Mouse (Mus musculus): ENCODE measurements around the gene Mrpl51. TPM values are rescaled to one million over a fixed set of nuclear protein-coding genes. Genes with fewer than 3 reads are reported as not detected.
A peak's percentile ranks its signal among the peaks of the same experiment; 100 is the strongest.

Gene Mrpl51
- polyA plus RNA-seq, 1 experiment = 132 TPM

- no peak overlapping the region for H3K4me2 ChIP-seq (ENCODE audit: low read depth)
- no peak overlapping the region for H3ac ChIP-seq (ENCODE audit: control insufficient read depth, insufficient read length)
- H3K4me3 ChIP-seq = no peak overlapping the region
- H3K36me3 ChIP-seq (ENCODE audit: control insufficient read depth, insufficient read depth) = peaks cover 3% of the 10 kb centered on the region
- TF ChIP-seq POLR2A (IDR thresholded peaks at IDR 0.05; ENCODE audit: insufficient read length, low read depth) (no peak), E2F4 (IDR thresholded peaks at IDR 0.05; ENCODE audit: insufficient read depth) (no peak), TCF3 (IDR thresholded peaks at IDR 0.05; ENCODE audit: insufficient read length, low read depth) (no peak), MYOG (IDR thresholded peaks at IDR 0.05; ENCODE audit: control insufficient read depth in 1 of 3, insufficient read depth in 1 of 3, insufficient read length in 2 of 3, low read depth in 2 of 3) (no peak), REST (IDR thresholded peaks at IDR 0.05; ENCODE audit: insufficient read depth, insufficient read length) (no peak), USF1 (IDR thresholded peaks at IDR 0.05; ENCODE audit: low read depth) (no peak), TCF12 (IDR thresholded peaks at IDR 0.05; ENCODE audit: insufficient read depth, poor library complexity, severe bottlenecking) (no peak), MAX (IDR thresholded peaks at IDR 0.05; ENCODE audit: low read depth) (no peak), MYOD1 (IDR thresholded peaks at IDR 0.05; ENCODE audit: control insufficient read depth in 1 of 3, insufficient read length in 2 of 3, low read depth in 2 of 3) (no peak), POLR2AphosphoS2 (IDR thresholded peaks at IDR 0.05; ENCODE audit: insufficient read length, low read depth) (no peak), CEBPB (IDR thresholded peaks at IDR 0.05; ENCODE audit: insufficient read depth, poor library complexity, severe bottlenecking) (no peak)
- H3K79me2 ChIP-seq (ENCODE audit: control insufficient read depth, insufficient read depth) = no peaks in the 10 kb centered on the region
- H3K27me3 ChIP-seq (ENCODE audit: control insufficient read depth, insufficient read depth, insufficient read length) = no peaks in the 10 kb centered on the region
These were observed 31.0 kb downstream of the Mrpl51 start for GRCm38 (mm10) chr6:125222577-125222976.

DNA sequence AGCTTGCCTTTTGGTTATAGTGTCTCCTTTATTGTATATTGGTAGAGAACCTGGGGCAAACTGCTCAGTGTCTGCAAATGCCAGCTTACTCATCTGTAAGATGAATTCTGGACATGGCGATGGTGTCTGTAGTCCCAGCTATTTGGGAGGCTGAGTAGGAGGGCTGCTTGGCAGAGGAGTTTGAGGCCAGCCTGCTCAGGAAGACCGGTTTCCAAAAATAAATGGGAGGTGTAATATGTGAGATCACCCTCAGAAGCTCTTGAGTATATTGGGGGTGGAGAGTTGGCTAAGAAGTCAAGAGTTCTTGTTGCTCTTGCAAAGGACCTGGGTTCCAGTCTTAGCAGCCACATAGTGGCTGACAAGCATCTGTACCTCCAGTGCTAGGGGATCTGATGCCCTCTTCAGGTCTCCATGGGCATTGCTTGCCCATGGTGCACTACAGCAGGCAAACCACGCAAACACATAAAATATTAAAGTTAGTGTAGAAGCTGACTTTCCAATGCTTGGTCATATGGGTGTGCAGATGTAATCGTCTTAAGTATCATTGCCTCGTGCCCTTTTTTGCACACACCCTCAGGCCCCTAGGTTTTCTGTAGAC is 34.0 kb downstream of the Mrpl51 start:
- Histone ChIP-seq H3ac (ENCODE audit: control insufficient read depth, insufficient read length) (no peak overlapping the region), H3K36me3 (ENCODE audit: control insufficient read depth, insufficient read depth) (peaks cover 3% of the 10 kb centered on the region), H3K27me3 (ENCODE audit: control insufficient read depth, insufficient read depth, insufficient read length) (no peaks in the 10 kb centered on the region), H3K4me2 (ENCODE audit: low read depth) (no peak overlapping the region), H3K4me3 (no peak overlapping the region), H3K79me2 (ENCODE audit: control insufficient read depth, insufficient read depth) (no peaks in the 10 kb centered on the region)
- TF ChIP-seq TCF12 (IDR thresholded peaks at IDR 0.05; ENCODE audit: insufficient read depth, poor library complexity, severe bottlenecking) (no peak), SRF (IDR thresholded peaks at IDR 0.05; ENCODE audit: control insufficient read depth, insufficient read length, low read depth) (no peak), MAX (IDR thresholded peaks at IDR 0.05; ENCODE audit: low read depth) (no peak), E2F4 (IDR thresholded peaks at IDR 0.05; ENCODE audit: insufficient read depth) (no peak), POLR2AphosphoS2 (IDR thresholded peaks at IDR 0.05; ENCODE audit: insufficient read length, low read depth) (no peak), POLR2A (IDR thresholded peaks at IDR 0.05; ENCODE audit: insufficient read length, low read depth) (no peak), REST (IDR thresholded peaks at IDR 0.05; ENCODE audit: insufficient read depth, insufficient read length) (no peak), MYOD1 (IDR thresholded peaks at IDR 0.05; ENCODE audit: control insufficient read depth in 1 of 3, insufficient read length in 2 of 3, low read depth in 2 of 3) (no peak), MYOG (IDR thresholded peaks at IDR 0.05; ENCODE audit: control insufficient read depth in 1 of 3, insufficient read depth in 1 of 3, insufficient read length in 2 of 3, low read depth in 2 of 3) (no peak), CEBPB (IDR thresholded peaks at IDR 0.05; ENCODE audit: insufficient read depth, poor library complexity, severe bottlenecking) (no peak), USF1 (IDR thresholded peaks at IDR 0.05; ENCODE audit: low read depth) (no peak)

- H3ac ChIP-seq (ENCODE audit: control insufficient read depth, insufficient read length) = peak overlapping the region; percentile 29
- TF ChIP-seq SRF (IDR thresholded peaks at IDR 0.05; ENCODE audit: control insufficient read depth, insufficient read length, low read depth) (no peak), TCF3 (IDR thresholded peaks at IDR 0.05; ENCODE audit: insufficient read length, low read depth) (no peak), MAX (IDR thresholded peaks at IDR 0.05; ENCODE audit: low read depth) (no peak), POLR2AphosphoS2 (IDR thresholded peaks at IDR 0.05; ENCODE audit: insufficient read length, low read depth) (no peak), E2F4 (IDR thresholded peaks at IDR 0.05; ENCODE audit: insufficient read depth) (no peak), REST (IDR thresholded peaks at IDR 0.05; ENCODE audit: insufficient read depth, insufficient read length) (no peak), MYOG (IDR thresholded peaks at IDR 0.05; ENCODE audit: control insufficient read depth in 1 of 3, insufficient read depth in 1 of 3, insufficient read length in 2 of 3, low read depth in 2 of 3) (no peak), USF1 (IDR thresholded peaks at IDR 0.05; ENCODE audit: low read depth) (no peak), MYOD1 (IDR thresholded peaks at IDR 0.05; ENCODE audit: control insufficient read depth in 1 of 3, insufficient read length in 2 of 3, low read depth in 2 of 3) (no peak), TCF12 (IDR thresholded peaks at IDR 0.05; ENCODE audit: insufficient read depth, poor library complexity, severe bottlenecking) (no peak), POLR2A (IDR thresholded peaks at IDR 0.05; ENCODE audit: insufficient read length, low read depth) (no peak), CEBPB (IDR thresholded peaks at IDR 0.05; ENCODE audit: insufficient read depth, poor library complexity, severe bottlenecking) (no peak)
- H3K27me3 ChIP-seq (ENCODE audit: control insufficient read depth, insufficient read depth, insufficient read length) = no peaks in the 10 kb centered on the region
- peak overlapping the region; percentile 58 for H3K4me3 ChIP-seq
- H3K4me2 ChIP-seq (ENCODE audit: low read depth) = peak overlapping the region; percentile 89
- no peaks in the 10 kb centered on the region for H3K79me2 ChIP-seq (ENCODE audit: control insufficient read depth, insufficient read depth)
- H3K36me3 ChIP-seq (ENCODE audit: control insufficient read depth, insufficient read depth) = no peaks in the 10 kb centered on the region
These were observed 39.0 kb downstream of the Mrpl51 start for GRCm38 (mm10) chr6:125230571-125230970.

- Histone ChIP-seq H3K79me2 (ENCODE audit: control insufficient read depth, insufficient read depth) (no peaks in the 10 kb centered on the region), H3K36me3 (ENCODE audit: control insufficient read depth, insufficient read depth) (no peaks in the 10 kb centered on the region), H3K4me3 (peak within 1 kb of the TSS; percentile 58), H3K4me2 (ENCODE audit: low read depth) (peak within 1 kb of the TSS; percentile 89), H3K27me3 (ENCODE audit: control insufficient read depth, insufficient read depth, insufficient read length) (no peaks in the 10 kb centered on the region), H3ac (ENCODE audit: control insufficient read depth, insufficient read length) (peak within 1 kb of the TSS; percentile 29)
- TF ChIP-seq POLR2AphosphoS2 (IDR thresholded peaks at IDR 0.05; ENCODE audit: insufficient read length, low read depth) (peak; percentile 68), POLR2A (IDR thresholded peaks at IDR 0.05; ENCODE audit: insufficient read length, low read depth) (peak; percentile 56), SRF (IDR thresholded peaks at IDR 0.05; ENCODE audit: control insufficient read depth, insufficient read length, low read depth) (no peak)
These were observed 39.8 kb downstream of the Mrpl51 start, which contains the start of gene Tapbpl for GRCm38 (mm10) chr6:125231117-125232044. Gene Tapbpl, minus strand, starts transcription at chr6:125231860.

Data from myocyte (in vitro differentiated cells).